Comparison of ENCODE assay signal across 20 mouse cellular contexts in genomic region chr9:60454406-60455076, GRCm38 (mm10).
DNase-seq lines count a peak whose midpoint lies in the region; ATAC-seq and TF ChIP-seq lines count a peak whose summit lies in the region.
"Had no signal": no experiment of that assay in that cellular context is flagged by ENCODE, and none has a peak within 500 bp of the region (broad histone marks: within the 10 kb centered on the region; RNA-seq: fewer than 3 reads in every experiment).

No protein-coding gene starts in this region.

- 80% methylated on average over 13 of the region's 13 CpGs for WGBS in heart, embryonic 11.5 days (ENCODE audit: insufficient replicate concordance)
- 67% methylated on average over 13 of the region's 13 CpGs for WGBS in lung, embryonic 14.5 days
- 89% methylated on average over 13 of the region's 13 CpGs for WGBS in forebrain, embryonic 10.5 days

- no peaks in the 10 kb centered on the region for H3K9me3 ChIP-seq in heart, embryonic 11.5 days (replicated peaks; ENCODE audit: control insufficient read depth, low read length)
- H3K9me3 ChIP-seq in lung, embryonic 14.5 days (ENCODE audit: low read depth, low read length): no peaks in the 10 kb centered on the region
- no peaks in the 10 kb centered on the region for H3K9me3 ChIP-seq in forebrain, embryonic 10.5 days
- H3K9me3 ChIP-seq: forebrain, embryonic 12.5 days; heart, embryonic 15.5 days; kidney, embryonic 15.5 days; limb, embryonic 12.5 days; liver, embryonic 15.5 days had no signal

- H3K4me1 ChIP-seq in heart, embryonic 11.5 days (ENCODE audit: control insufficient read depth, insufficient read depth, low read length): peaks cover 10% of the 10 kb centered on the region; the same call in 1 of the 2 replicates
- H3K4me1 ChIP-seq in lung, embryonic 14.5 days (ENCODE audit: insufficient read depth): no peaks in the 10 kb centered on the region; the same call in 1 of the 2 replicates
- peaks cover 31% of the 10 kb centered on the region for H3K4me1 ChIP-seq in forebrain, embryonic 10.5 days
- H3K4me1 ChIP-seq: liver, embryonic 15.5 days had no signal

- no peak overlapping the region for H3K4me2 ChIP-seq in heart, embryonic 11.5 days
- H3K4me2 ChIP-seq in lung, embryonic 14.5 days: no peak overlapping the region
- H3K4me2 ChIP-seq: forebrain, embryonic 12.5 days; heart, embryonic 15.5 days; hindbrain, embryonic 14.5 days; kidney, embryonic 15.5 days; limb, embryonic 12.5 days; liver, embryonic 15.5 days had no signal

- no peak for ATAC-seq in heart, embryonic 11.5 days (replicated peaks; ENCODE audit: insufficient number of reproducible peaks, low FRiP score, low TSS enrichment)
- no peak for ATAC-seq in lung, embryonic 14.5 days (ENCODE audit: insufficient read depth)
- ATAC-seq: intestine, embryonic 16.5 days had no signal

- no peak overlapping the region for H3K4me3 ChIP-seq in heart, embryonic 11.5 days (ENCODE audit: low read depth, low read length)
- no peak overlapping the region for H3K4me3 ChIP-seq in lung, embryonic 14.5 days (ENCODE audit: low read depth, low read length)
- no peak overlapping the region for H3K4me3 ChIP-seq in forebrain, embryonic 10.5 days
- H3K4me3 ChIP-seq: forebrain, embryonic 12.5 days; heart, embryonic 15.5 days; kidney, embryonic 15.5 days; limb, embryonic 12.5 days; liver, embryonic 15.5 days had no signal

- no peak overlapping the region for H3K9ac ChIP-seq in heart, embryonic 11.5 days (ENCODE audit: low read depth, low read length)
- H3K9ac ChIP-seq in lung, embryonic 14.5 days: no peak overlapping the region
- H3K9ac ChIP-seq: forebrain, embryonic 12.5 days; heart, embryonic 15.5 days; hindbrain, embryonic 14.5 days; kidney, embryonic 15.5 days; limb, embryonic 12.5 days; liver, embryonic 15.5 days had no signal

- H3K27me3 ChIP-seq in heart, embryonic 11.5 days (ENCODE audit: control insufficient read depth, insufficient read depth, low read length): no peaks in the 10 kb centered on the region
- H3K27me3 ChIP-seq in lung, embryonic 14.5 days (ENCODE audit: insufficient read depth, low read length): no peaks in the 10 kb centered on the region
- H3K27me3 ChIP-seq in forebrain, embryonic 10.5 days (ENCODE audit: poor library complexity, severe bottlenecking): peaks cover 36% of the 10 kb centered on the region
- H3K27me3 ChIP-seq: heart, embryonic 15.5 days; kidney, embryonic 15.5 days; limb, embryonic 12.5 days; liver, embryonic 15.5 days had no signal

- no peaks in the 10 kb centered on the region for H3K36me3 ChIP-seq in heart, embryonic 11.5 days (ENCODE audit: control insufficient read depth, insufficient read depth, low read length)
- no peaks in the 10 kb centered on the region for H3K36me3 ChIP-seq in lung, embryonic 14.5 days (ENCODE audit: insufficient read depth)
- H3K36me3 ChIP-seq in forebrain, embryonic 10.5 days (replicated peaks): no peaks in the 10 kb centered on the region
- H3K36me3 ChIP-seq: forebrain, embryonic 12.5 days; heart, embryonic 15.5 days; kidney, embryonic 15.5 days; limb, embryonic 12.5 days; liver, embryonic 15.5 days had no signal

- DNase-seq in heart, adult 11 months: peak; percentile 91
- peak; percentile 57 for DNase-seq in lung, embryonic 14.5 days
- DNase-seq in lung, adult 18-20 months: no peak
- DNase-seq in gastrocnemius, adult 18-20 months (ENCODE audit: low spot score): peak; percentile 43
- peak; percentile 26 for DNase-seq in heart, postnatal 4 days
- no peak for DNase-seq in forebrain, embryonic 10.5 days (ENCODE audit: extremely low spot score, low spot score)
- DNase-seq in layer of hippocampus, postnatal 25 days (ENCODE audit: extremely low spot score in 1 of 2, low spot score in 1 of 2): no peak
- DNase-seq: cerebellum, adult 9-11 months; midbrain, embryonic 14.5 days; retina, postnatal 1 day; spleen, adult 18-20 months; thymus, postnatal 36 days had no signal

- no peak overlapping the region for H3K27ac ChIP-seq in heart, embryonic 11.5 days (ENCODE audit: low read depth, low read length)
- H3K27ac ChIP-seq in lung, embryonic 14.5 days (ENCODE audit: low read depth): no peak overlapping the region
- H3K27ac ChIP-seq in forebrain, embryonic 10.5 days: no peak overlapping the region
- H3K27ac ChIP-seq: forebrain, embryonic 12.5 days; heart, embryonic 15.5 days; hindbrain, embryonic 14.5 days; kidney, embryonic 15.5 days; limb, embryonic 12.5 days; liver, embryonic 15.5 days had no signal

- TF ChIP-seq CTCF in lung, embryonic 14.5 days (IDR thresholded peaks at IDR 0.05; ENCODE audit: low read depth): no peak

Comparison
In these comparisons a context has a peak if more than half of its experiments do, and no peak if none do; other contexts are left out.
1. DNase-seq: peak in heart, adult 11 months (single experiment), lung, embryonic 14.5 days (single experiment), gastrocnemius, adult 18-20 months (single experiment) and heart, postnatal 4 days (single experiment); none in lung, adult 18-20 months (0 of 2), forebrain, embryonic 10.5 days (single experiment) and layer of hippocampus, postnatal 25 days (0 of 2).